Mouse (Mus musculus) cerebellum, adult 9-10 months (tissue): ENCODE results near the gene Dlg5.

Source experiments
- DNase-seq: peaks from one replicate; pipeline ENCODE4 v3.0.0; 2022

Gene Dlg5

GRCm38 (mm10) chr14:24245177-24246081, at the start of gene Dlg5:
Gene Dlg5, minus strand, starts transcription at chr14:24245920.
- peak; percentile 59 for DNase-seq

- DNase-seq = no peak
Observed at GRCm38 (mm10) chr14:24293631-24294030, 47.9 kb upstream of the Dlg5 start.

GRCm38 (mm10) chr14:24292914-24293313, 47.2 kb upstream of the Dlg5 start, which contains the start of gene E330034G19Rik:
Gene E330034G19Rik, plus strand, starts transcription at chr14:24293214.
- DNase-seq = no peak

GRCm38 (mm10) chr14:24290726-24291125, 45.0 kb upstream of the Dlg5 start:
- no peak for DNase-seq

- DNase-seq = no peak
Observed at GRCm38 (mm10) chr14:24286136-24286535, 40.4 kb upstream of the Dlg5 start.

- no peak for DNase-seq
Observed at GRCm38 (mm10) chr14:24282276-24282675, 36.6 kb upstream of the Dlg5 start.

- DNase-seq = no peak
Observed at GRCm38 (mm10) chr14:24281278-24281677, 35.6 kb upstream of the Dlg5 start.

GRCm38 (mm10) chr14:24275534-24275933, 29.8 kb upstream of the Dlg5 start:
- peak; percentile 24 for DNase-seq

GRCm38 (mm10) chr14:24273575-24273974, 27.9 kb upstream of the Dlg5 start:
- peak; percentile 29 for DNase-seq

- DNase-seq = no peak
Observed at GRCm38 (mm10) chr14:24269571-24269970, 23.9 kb upstream of the Dlg5 start.

- no peak for DNase-seq
Observed at GRCm38 (mm10) chr14:24262915-24263314, 17.2 kb upstream of the Dlg5 start.

GRCm38 (mm10) chr14:24262382-24262781, 16.7 kb upstream of the Dlg5 start:
- no peak for DNase-seq

GRCm38 (mm10) chr14:24260391-24260790, 14.7 kb upstream of the Dlg5 start:
- DNase-seq = no peak

GRCm38 (mm10) chr14:24255956-24256355, 10.2 kb upstream of the Dlg5 start:
- no peak for DNase-seq

- DNase-seq = no peak
Observed at GRCm38 (mm10) chr14:24253611-24254202, 8.0 kb upstream of the Dlg5 start.

- DNase-seq = no peak
Observed at GRCm38 (mm10) chr14:24251326-24251725, 5.6 kb upstream of the Dlg5 start.

GRCm38 (mm10) chr14:24249926-24250325, 4.2 kb upstream of the Dlg5 start:
- DNase-seq = no peak

- DNase-seq = peak; percentile 35
Observed at GRCm38 (mm10) chr14:24244330-24245176, 1.2 kb downstream of the Dlg5 start.

- no peak for DNase-seq
Observed at GRCm38 (mm10) chr14:24242016-24242415, 3.7 kb downstream of the Dlg5 start.

- no peak for DNase-seq
Observed at GRCm38 (mm10) chr14:24240831-24241230, 4.9 kb downstream of the Dlg5 start.

GRCm38 (mm10) chr14:24239651-24240050, 6.1 kb downstream of the Dlg5 start:
- no peak for DNase-seq

GRCm38 (mm10) chr14:24235954-24236353, 9.8 kb downstream of the Dlg5 start:
- no peak for DNase-seq

- no peak for DNase-seq
Observed at GRCm38 (mm10) chr14:24234411-24234810, 11.3 kb downstream of the Dlg5 start.
